Mouse (Mus musculus) megakaryocyte, adult 5-6 weeks (primary cell): Measurements from ENCODE around the gene P2ry2. TPM values are rescaled to one million over a fixed set of nuclear protein-coding genes. Genes with fewer than 3 reads are reported as not detected.
A peak's percentile ranks its signal among the peaks of the same experiment; 100 is the strongest.

ENCODE experiments used
- ATAC-seq: 2 replicates; pipeline ENCODE4 v1.8.0; 2016; ENCODE audit warnings: mild to moderate bottlenecking, inconsistent platforms; ENCODE audit not compliant: poor library complexity, severe bottlenecking
- total RNA-seq, 2 experiments: library from RNA; stranded (forward) in 1 of 2; stranded (reverse) in 1 of 2; fragments of 153-499, 151-499 nt in 1 of 2; fragments of 221-1000, 200-1000 nt in 1 of 2; gene quantifications; 2 replicates each; pipeline versions ENCODE4 v1.2.3 to v1.2.4; 2015 to 2017

Gene P2ry2
- total RNA-seq, 2 experiments from 2014 or later: 2.1 to 3.7 TPM

GRCm38 (mm10) chr7:100950031-100950430 is 62.6 kb downstream of the P2ry2 start:
- ATAC-seq: peak; percentile 23

Other genes starting within 250 kb of the P2ry2 start
- 23.9 and 27.2 TPM in 2 replicates for gene Relt, start 149.4 kb downstream of the P2ry2 start, total RNA-seq (2015)
- 45.0 and 58.3 TPM in 2 replicates for gene Relt, start 149.4 kb downstream of the P2ry2 start, total RNA-seq (2017)
- 0.09 and 0.21 TPM in 2 replicates for gene Arhgef17, start 80.8 kb downstream of the P2ry2 start, total RNA-seq (2015)
- gene Arhgef17, start 80.8 kb downstream of the P2ry2 start, total RNA-seq (2017): 0.12 TPM in 1 of 2 replicates, not detected in the other
- 32.8 and 34.2 TPM in 2 replicates for gene P2ry6, start 38.2 kb downstream of the P2ry2 start, total RNA-seq (2015)
- 12.0 and 12.9 TPM in 2 replicates for gene P2ry6, start 38.2 kb downstream of the P2ry2 start, total RNA-seq (2017)
- gene Fchsd2, start 80.0 kb upstream of the P2ry2 start, total RNA-seq (2015): 19.7 and 22.1 TPM in 2 replicates
- 17.2 and 18.1 TPM in 2 replicates for gene Fchsd2, start 80.0 kb upstream of the P2ry2 start, total RNA-seq (2017)